Mouse (Mus musculus) forebrain, embryonic 11.5 days (tissue): Measurements from ENCODE around the gene Scn5a. TPM values are rescaled to one million over a fixed set of nuclear protein-coding genes. Genes with fewer than 3 reads are reported as not detected.

ENCODE experiments used
- ATAC-seq: fragments of 200-750 bp; cut with Nextera tagmentation; replicated peaks from 2 replicates; pipeline ENCODE4 v1.8.0; 2017; ENCODE audit warnings: moderate TSS enrichment; ENCODE audit not compliant: low FRiP score
- DNase-seq: peaks from one replicate; pipeline ENCODE4 v3.0.0-alpha.2; 2017; ENCODE audit warnings: low spot score
- H3K27ac ChIP-seq: fragments of 300-500 bp; sonication (generic); 2 replicates; pipeline ENCODE4 v1.5.1; 2014; ENCODE audit warnings: low read depth, low read length
- H3K27me3 ChIP-seq: fragments of 300-500 bp; sonication (generic); 2 replicates; pipeline ENCODE4 v1.6.1; 2014; ENCODE audit warnings: mild to moderate bottlenecking, low read length, mixed read lengths; ENCODE audit not compliant: control insufficient read depth, insufficient read depth
- H3K36me3 ChIP-seq: fragments of 300-500 bp; sonication (generic); 2 replicates; pipeline ENCODE4 v1.6.1; 2014; ENCODE audit warnings: mild to moderate bottlenecking, low read length, moderate library complexity, mixed read lengths; ENCODE audit not compliant: control insufficient read depth, insufficient read depth
- H3K4me1 ChIP-seq: fragments of 300-500 bp; sonication (generic); replicated peaks from 2 replicates; pipeline ENCODE4 v1.6.1; 2014; ENCODE audit warnings: low read length, mixed read lengths; ENCODE audit not compliant: control insufficient read depth, insufficient read depth
- H3K4me2 ChIP-seq: fragments of 300-500 bp; sonication (generic); 2 replicates; pipeline ENCODE4 v1.6.1; 2014; ENCODE audit warnings: low read depth, mild to moderate bottlenecking, low read length, moderate library complexity, mixed read lengths; ENCODE audit not compliant: severe bottlenecking
- H3K4me3 ChIP-seq: fragments of 300-500 bp; sonication (generic); 2 replicates; pipeline ENCODE4 v1.5.1; 2014; ENCODE audit warnings: low read depth, low read length
- H3K9ac ChIP-seq: fragments of 300-500 bp; sonication (generic); 2 replicates; pipeline ENCODE4 v1.6.1; 2014; ENCODE audit warnings: low read length
- H3K9me3 ChIP-seq: fragments of 300-500 bp; sonication (generic); 2 replicates; pipeline ENCODE4 v1.6.1; 2016; ENCODE audit warnings: low read length, mixed read lengths; ENCODE audit not compliant: control insufficient read depth
- WGBS: fragments of 180-500 bp; shearing (Covaris S2); extraction: QIAGEN DNeasy Blood & Tissue Kit; methylation state at CpG from one replicate; pipeline ENCODE4 v1.1.7; 2014; 5-methylcytosine and 5-hydroxymethylcytosine counted together
- polyA plus RNA-seq: library from polyadenylated mRNA; unstranded; fragments of >200 nt; fragmentation: Nextera tagmentation; extraction: Ambion mirVana; gene quantifications from 2 replicates; pipeline ENCODE4 v1.2.1, GENCODE M21; 2014

Scn5a gene
- polyA plus RNA-seq = 3.0 and 3.2 TPM in 2 replicates

- H3K27ac ChIP-seq = no peak within 1 kb of the TSS
- whole genome bisulfite sequencing = 1% methylated on average over 48 of the region's 99 CpGs
Measured at GRCm38 (mm10) chr9:119578636-119579438, at the start of gene Scn5a. Gene Scn5a (minus strand): TSS chr9:119579016.

GRCm38 (mm10) chr9:119627227-119627626, 48.4 kb upstream of the Scn5a start:
- ATAC-seq (no peak), DNase-seq (no peak)
- H3K9me3 ChIP-seq = no peaks in the 10 kb centered on the region
- no peak overlapping the region for H3K9ac ChIP-seq
- 85% methylated on average over 6 of the region's 6 CpGs for WGBS
- no peak overlapping the region for H3K4me3 ChIP-seq
- no peak overlapping the region for H3K27ac ChIP-seq
- H3K36me3 ChIP-seq = no peaks in the 10 kb centered on the region
- no peak overlapping the region for H3K4me2 ChIP-seq
- H3K4me1 ChIP-seq = no peaks in the 10 kb centered on the region
- H3K27me3 ChIP-seq = no peaks in the 10 kb centered on the region

More at GRCm38 (mm10) chr9:119578636-119579438, at the start of gene Scn5a:
- peak; percentile 78 for DNase-seq
- H3K4me1 ChIP-seq = peaks cover 10% of the 10 kb centered on the region; the same call in 1 of the 2 replicates
- H3K36me3 ChIP-seq = no peaks in the 10 kb centered on the region
- H3K4me2 ChIP-seq = peak within 1 kb of the TSS; percentile 75
- peak within 1 kb of the TSS; percentile 69 for H3K4me3 ChIP-seq
- ATAC-seq = peak; percentile 68
- peaks cover 38% of the 10 kb centered on the region for H3K27me3 ChIP-seq
- no peaks in the 10 kb centered on the region for H3K9me3 ChIP-seq
- peak within 1 kb of the TSS; percentile 66 for H3K9ac ChIP-seq

- Histone ChIP-seq H3K4me1 (no peaks in the 10 kb centered on the region), H3K4me2 (no peak overlapping the region), H3K27me3 (no peaks in the 10 kb centered on the region), H3K36me3 (no peaks in the 10 kb centered on the region), H3K9ac (no peak overlapping the region), H3K27ac (no peak overlapping the region), H3K4me3 (no peak overlapping the region), H3K9me3 (no peaks in the 10 kb centered on the region)
- ATAC-seq (no peak), DNase-seq (no peak)
- 86% methylated on average over 4 of the region's 4 CpGs for WGBS
Measured at GRCm38 (mm10) chr9:119624151-119624550, 45.3 kb upstream of the Scn5a start.

GRCm38 (mm10) chr9:119614798-119615197, 36.0 kb upstream of the Scn5a start:
- DNase-seq = no peak
- H3K36me3 ChIP-seq = no peaks in the 10 kb centered on the region

GRCm38 (mm10) chr9:119610563-119611166, 31.8 kb upstream of the Scn5a start:
- WGBS = 90% methylated on average over 7 of the region's 7 CpGs
- H3K9me3 ChIP-seq = no peaks in the 10 kb centered on the region
- H3K27me3 ChIP-seq = no peaks in the 10 kb centered on the region
- no peaks in the 10 kb centered on the region for H3K36me3 ChIP-seq
- no peak overlapping the region for H3K27ac ChIP-seq
- no peaks in the 10 kb centered on the region for H3K4me1 ChIP-seq
- DNase-seq (no peak), ATAC-seq (no peak)
- no peak overlapping the region for H3K4me3 ChIP-seq
- no peak overlapping the region for H3K4me2 ChIP-seq
- H3K9ac ChIP-seq = no peak overlapping the region

More at GRCm38 (mm10) chr9:119614798-119615197, 36.0 kb upstream of the Scn5a start:
- no peak overlapping the region for H3K9ac ChIP-seq
- no peak overlapping the region for H3K4me3 ChIP-seq
- 78% methylated on average over 6 of the region's 6 CpGs for WGBS
- ATAC-seq = no peak
- H3K9me3 ChIP-seq = no peaks in the 10 kb centered on the region
- H3K27ac ChIP-seq = no peak overlapping the region
- no peaks in the 10 kb centered on the region for H3K4me1 ChIP-seq
- no peaks in the 10 kb centered on the region for H3K27me3 ChIP-seq
- H3K4me2 ChIP-seq = no peak overlapping the region

GRCm38 (mm10) chr9:119606906-119607305, 28.1 kb upstream of the Scn5a start:
- Histone ChIP-seq H3K4me2 (no peak overlapping the region), H3K27me3 (no peaks in the 10 kb centered on the region), H3K4me1 (no peaks in the 10 kb centered on the region), H3K4me3 (no peak overlapping the region), H3K9me3 (no peaks in the 10 kb centered on the region), H3K36me3 (no peaks in the 10 kb centered on the region), H3K27ac (no peak overlapping the region), H3K9ac (no peak overlapping the region)
- no peak for ATAC-seq
- no peak for DNase-seq
- WGBS = 92% methylated on average over 5 of the region's 5 CpGs

GRCm38 (mm10) chr9:119604607-119605006, 25.8 kb upstream of the Scn5a start:
- WGBS = 74% methylated on average over 8 of the region's 8 CpGs
- DNase-seq (no peak), ATAC-seq (no peak)
- Histone ChIP-seq H3K4me3 (no peak overlapping the region), H3K9ac (no peak overlapping the region), H3K4me1 (no peaks in the 10 kb centered on the region), H3K36me3 (no peaks in the 10 kb centered on the region), H3K27me3 (no peaks in the 10 kb centered on the region), H3K4me2 (no peak overlapping the region), H3K27ac (no peak overlapping the region), H3K9me3 (no peaks in the 10 kb centered on the region; the same call in 1 of the 2 replicates)

GRCm38 (mm10) chr9:119598501-119598900, 19.7 kb upstream of the Scn5a start:
- 89% methylated on average over 10 of the region's 10 CpGs for WGBS
- Histone ChIP-seq H3K4me1 (no peaks in the 10 kb centered on the region), H3K36me3 (no peaks in the 10 kb centered on the region), H3K9ac (no peak overlapping the region), H3K27ac (no peak overlapping the region), H3K4me2 (no peak overlapping the region), H3K4me3 (no peak overlapping the region), H3K9me3 (no peaks in the 10 kb centered on the region; the same call in 1 of the 2 replicates), H3K27me3 (no peaks in the 10 kb centered on the region)
- no peak for ATAC-seq
- DNase-seq = no peak
